Mouse (Mus musculus) heart, embryonic 10.5 days (tissue): ENCODE results near the gene Flywch2. TPM values are rescaled to one million over a fixed set of nuclear protein-coding genes. Genes with fewer than 3 reads are reported as not detected.

Source experiments
- DNase-seq: peaks from one replicate; pipeline ENCODE4 v3.0.0-alpha.2; 2017; ENCODE audit warnings: low spot score
- H3K27ac ChIP-seq: fragments of 300-500 bp; sonication (generic); 2 replicates; pipeline ENCODE4 v1.5.1; 2016; ENCODE audit warnings: mild to moderate bottlenecking
- H3K27me3 ChIP-seq: fragments of 300-500 bp; sonication (generic); 2 replicates; pipeline ENCODE4 v1.6.1; 2016; ENCODE audit warnings: mild to moderate bottlenecking; ENCODE audit not compliant: poor library complexity, insufficient read depth, severe bottlenecking
- H3K36me3 ChIP-seq: fragments of 300-500 bp; sonication (generic); 2 replicates; pipeline ENCODE4 v1.6.1; 2016; ENCODE audit warnings: mild to moderate bottlenecking, moderate library complexity
- H3K4me1 ChIP-seq: fragments of 300-500 bp; sonication (generic); 2 replicates; pipeline ENCODE4 v1.6.1; 2016; ENCODE audit warnings: mild to moderate bottlenecking
- H3K4me3 ChIP-seq: fragments of 300-500 bp; sonication (generic); 2 replicates; pipeline ENCODE4 v1.5.1; 2016; ENCODE audit warnings: mild to moderate bottlenecking, moderate library complexity
- H3K9me3 ChIP-seq: fragments of 300-500 bp; sonication (generic); 2 replicates; pipeline ENCODE4 v1.6.1; 2016; ENCODE audit warnings: mild to moderate bottlenecking, moderate library complexity
- WGBS: fragments of 180-500 bp; shearing (Covaris S2); methylation state at CpG from one replicate; pipeline ENCODE4 v1.1.7; 2016; 5-methylcytosine and 5-hydroxymethylcytosine counted together
- polyA plus RNA-seq: library from polyadenylated mRNA; unstranded; fragments of >200 nt; fragmentation: Nextera tagmentation; extraction: Ambion mirVana; gene quantifications from 2 replicates; pipeline ENCODE4 v1.2.1, GENCODE M21; 2016

The Flywch2 gene
- polyA plus RNA-seq, 1 experiment from 2014 or later: 20.3 TPM

GRCm38 (mm10) chr17:23760231-23760630 lies 25.6 kb downstream of the Flywch2 start:
- no peak overlapping the region for H3K4me3 ChIP-seq
- 91% methylated on average over 9 of the region's 9 CpGs for WGBS
- H3K4me1 ChIP-seq: no peaks in the 10 kb centered on the region
- H3K27ac ChIP-seq: no peak overlapping the region
- no peak for DNase-seq
- H3K27me3 ChIP-seq: no peaks in the 10 kb centered on the region
- H3K36me3 ChIP-seq: peaks cover 88% of the 10 kb centered on the region
- H3K9me3 ChIP-seq: no peaks in the 10 kb centered on the region

GRCm38 (mm10) chr17:23758801-23759200 lies 27.1 kb downstream of the Flywch2 start:
- no peaks in the 10 kb centered on the region for H3K27me3 ChIP-seq
- no peaks in the 10 kb centered on the region for H3K9me3 ChIP-seq
- H3K4me3 ChIP-seq: no peak overlapping the region
- no peaks in the 10 kb centered on the region for H3K4me1 ChIP-seq
- H3K27ac ChIP-seq: no peak overlapping the region
- 81% methylated on average over 8 of the region's 8 CpGs for WGBS
- no peak for DNase-seq
- H3K36me3 ChIP-seq: peaks cover 94% of the 10 kb centered on the region

GRCm38 (mm10) chr17:23757581-23757980 lies 28.3 kb downstream of the Flywch2 start:
- Histone ChIP-seq H3K27ac (no peak overlapping the region), H3K9me3 (no peaks in the 10 kb centered on the region), H3K4me1 (no peaks in the 10 kb centered on the region), H3K27me3 (no peaks in the 10 kb centered on the region), H3K36me3 (peaks cover 97% of the 10 kb centered on the region), H3K4me3 (no peak overlapping the region)
- no peak for DNase-seq
- 92% methylated on average over 9 of the region's 9 CpGs for WGBS

DNA sequence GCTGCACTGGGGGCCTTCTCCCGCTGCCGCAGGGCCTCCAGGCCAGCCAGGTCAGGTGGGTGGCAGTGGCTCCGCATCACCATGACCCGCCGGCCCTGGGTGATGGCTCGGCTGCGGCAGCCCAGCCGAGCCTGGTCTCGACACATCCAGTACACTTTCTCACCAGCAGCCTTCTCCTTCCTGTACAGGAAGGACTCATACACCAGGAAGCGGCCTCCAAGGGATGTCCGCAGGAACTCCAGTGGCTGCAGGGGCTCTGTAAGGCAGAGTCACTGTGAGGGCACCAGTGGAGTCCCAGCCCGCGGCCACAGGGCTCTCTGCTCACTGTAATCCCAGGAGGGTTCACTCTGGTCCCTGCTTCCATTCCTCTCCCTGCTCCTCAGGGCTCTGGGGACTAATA lies 30.2 kb downstream of the Flywch2 start:
- 86% methylated on average over 13 of the region's 13 CpGs for WGBS
- Histone ChIP-seq H3K4me1 (no peaks in the 10 kb centered on the region), H3K27ac (no peak overlapping the region), H3K27me3 (no peaks in the 10 kb centered on the region), H3K9me3 (no peaks in the 10 kb centered on the region), H3K4me3 (no peak overlapping the region), H3K36me3 (peaks cover 93% of the 10 kb centered on the region)
- no peak for DNase-seq

DNA sequence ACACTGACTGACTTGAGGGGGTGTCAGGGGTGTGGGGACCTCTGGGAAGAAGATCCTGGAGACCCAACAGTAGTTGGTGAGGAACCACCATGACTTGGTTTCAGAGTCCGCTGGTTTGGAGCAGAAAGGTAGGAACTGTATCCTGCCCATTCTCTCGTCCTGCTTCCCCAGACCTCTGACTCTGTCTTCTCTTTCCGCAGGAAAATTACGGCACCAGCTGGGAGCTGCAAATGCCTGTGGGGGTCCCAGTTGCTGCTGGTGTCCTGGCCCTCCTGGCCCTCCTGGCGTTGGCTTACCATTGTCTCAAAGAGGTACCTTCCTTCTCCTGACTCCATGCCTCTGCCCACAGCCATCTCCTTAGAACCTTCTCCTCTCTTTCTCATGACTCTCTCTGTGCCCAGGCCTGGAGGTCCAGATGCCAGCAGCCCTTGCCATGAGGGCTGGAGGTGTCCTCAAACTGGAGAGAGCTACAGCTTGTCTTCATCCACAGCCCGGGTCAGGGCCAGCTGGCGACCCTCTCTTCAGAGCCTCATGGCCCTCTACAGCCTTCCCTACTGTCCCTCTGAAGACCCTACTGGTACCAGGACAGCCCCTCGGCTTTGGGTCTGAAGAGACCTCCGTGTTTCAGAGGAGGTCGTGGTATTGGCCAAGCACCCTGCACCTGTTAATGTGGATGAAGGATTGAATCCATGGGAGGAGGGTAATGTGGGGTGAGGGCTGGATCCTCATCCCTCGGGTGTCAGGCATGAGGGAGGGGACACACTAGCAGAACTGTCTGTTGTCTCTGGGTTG lies 36.3 kb downstream of the Flywch2 start:
- peak; percentile 72 for DNase-seq
- H3K9me3 ChIP-seq: no peaks in the 10 kb centered on the region
- H3K4me3 ChIP-seq: peak overlapping the region; percentile 37
- no peak overlapping the region for H3K27ac ChIP-seq
- whole genome bisulfite sequencing: 78% methylated on average over 11 of the region's 11 CpGs
- peaks cover 35% of the 10 kb centered on the region for H3K36me3 ChIP-seq
- peaks cover 19% of the 10 kb centered on the region for H3K4me1 ChIP-seq
- peaks cover 38% of the 10 kb centered on the region for H3K27me3 ChIP-seq

- Histone ChIP-seq H3K36me3 (peaks cover 27% of the 10 kb centered on the region), H3K4me3 (peak overlapping the region; percentile 37), H3K9me3 (no peaks in the 10 kb centered on the region), H3K4me1 (peaks cover 23% of the 10 kb centered on the region), H3K27ac (no peak overlapping the region), H3K27me3 (peaks cover 46% of the 10 kb centered on the region)
- peak; percentile 74 for DNase-seq
- 37% methylated on average over 10 of the region's 10 CpGs for WGBS
Measured at GRCm38 (mm10) chr17:23748631-23749391, 37.1 kb downstream of the Flywch2 start.

DNA sequence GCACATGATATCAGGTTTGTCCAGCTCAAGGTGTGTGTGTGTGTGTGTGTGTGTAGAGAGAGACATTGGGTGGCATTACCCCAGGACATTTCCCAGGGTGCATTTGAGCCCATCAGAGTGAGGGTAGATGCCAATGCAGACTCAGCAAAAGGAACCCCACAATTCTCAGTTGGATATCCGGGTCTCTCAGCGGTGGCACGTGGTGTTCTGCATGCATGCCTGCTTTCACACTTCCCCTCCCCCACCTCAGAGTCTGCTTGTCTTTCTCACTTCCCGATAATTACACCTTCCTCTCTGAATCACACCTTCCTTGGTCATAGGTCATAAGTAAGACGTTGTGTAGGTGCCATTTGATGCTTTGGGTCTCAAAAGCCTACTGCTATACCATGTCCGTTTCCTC lies 37.9 kb downstream of the Flywch2 start:
- H3K27ac ChIP-seq: no peak overlapping the region
- peaks cover 23% of the 10 kb centered on the region for H3K4me1 ChIP-seq
- H3K9me3 ChIP-seq: no peaks in the 10 kb centered on the region
- H3K4me3 ChIP-seq: no peak overlapping the region
- no peak for DNase-seq
- peaks cover 54% of the 10 kb centered on the region for H3K27me3 ChIP-seq
- 23% methylated on average over 6 of the region's 6 CpGs for WGBS
- peaks cover 19% of the 10 kb centered on the region for H3K36me3 ChIP-seq

DNA sequence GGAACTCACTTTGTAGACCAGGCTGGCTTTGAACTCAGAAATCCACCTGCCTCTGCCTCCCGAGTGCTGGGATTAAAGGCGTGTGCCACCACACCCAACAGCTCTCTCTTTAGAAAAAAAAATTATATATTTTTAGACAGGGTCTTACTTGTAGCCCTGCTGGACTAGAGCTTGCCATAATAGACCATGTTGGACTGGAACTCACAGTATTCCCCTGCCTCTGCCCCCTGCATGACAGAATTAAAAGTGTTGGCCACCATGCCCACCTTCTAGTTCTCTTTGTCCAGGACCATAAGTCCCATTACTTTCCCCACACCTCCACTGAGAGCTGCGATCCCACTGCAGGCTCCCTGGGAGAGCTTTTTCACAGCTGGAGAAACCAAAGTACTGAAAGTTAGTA lies 38.4 kb downstream of the Flywch2 start:
- DNase-seq: no peak
- WGBS: 74% methylated on average over 3 of the region's 3 CpGs
- H3K4me3 ChIP-seq: no peak overlapping the region
- no peaks in the 10 kb centered on the region for H3K9me3 ChIP-seq
- no peak overlapping the region for H3K27ac ChIP-seq
- peaks cover 26% of the 10 kb centered on the region for H3K4me1 ChIP-seq
- peaks cover 14% of the 10 kb centered on the region for H3K36me3 ChIP-seq
- peaks cover 59% of the 10 kb centered on the region for H3K27me3 ChIP-seq

- WGBS: 77% methylated on average over 3 of the region's 3 CpGs
- Histone ChIP-seq H3K27ac (no peak overlapping the region), H3K4me3 (no peak overlapping the region), H3K36me3 (peaks cover 7% of the 10 kb centered on the region), H3K27me3 (peaks cover 66% of the 10 kb centered on the region), H3K9me3 (no peaks in the 10 kb centered on the region), H3K4me1 (peaks cover 32% of the 10 kb centered on the region)
- DNase-seq: peak; percentile 70
Measured at GRCm38 (mm10) chr17:23746767-23747166, 39.1 kb downstream of the Flywch2 start.

- 2% methylated on average over 12 of the region's 12 CpGs for WGBS
- peaks cover 2% of the 10 kb centered on the region for H3K36me3 ChIP-seq
- H3K27ac ChIP-seq: no peak overlapping the region
- H3K27me3 ChIP-seq: peaks cover 71% of the 10 kb centered on the region
- peaks cover 32% of the 10 kb centered on the region for H3K4me1 ChIP-seq
- H3K4me3 ChIP-seq: peak overlapping the region; percentile 47
- peak; percentile 72 for DNase-seq
- H3K9me3 ChIP-seq: no peaks in the 10 kb centered on the region
Measured at GRCm38 (mm10) chr17:23746311-23746710, 39.6 kb downstream of the Flywch2 start.

GRCm38 (mm10) chr17:23745301-23746251 lies 40.3 kb downstream of the Flywch2 start, which contains the start of gene Kremen2:
TSS of gene Kremen2 (minus strand) at chr17:23745833.
- Histone ChIP-seq H3K9me3 (no peaks in the 10 kb centered on the region), H3K27me3 (peaks cover 78% of the 10 kb centered on the region), H3K4me3 (peak within 1 kb of the TSS; percentile 47), H3K4me1 (peaks cover 36% of the 10 kb centered on the region), H3K27ac (no peak within 1 kb of the TSS), H3K36me3 (no peaks in the 10 kb centered on the region)
- no peak for DNase-seq
- WGBS: under 1% methylated on average over 44 of the region's 45 CpGs

GRCm38 (mm10) chr17:23744651-23745050 lies 41.2 kb downstream of the Flywch2 start:
- Histone ChIP-seq H3K27ac (no peak overlapping the region), H3K27me3 (peaks cover 81% of the 10 kb centered on the region), H3K4me1 (peaks cover 44% of the 10 kb centered on the region), H3K4me3 (peak overlapping the region; percentile 47), H3K36me3 (no peaks in the 10 kb centered on the region), H3K9me3 (no peaks in the 10 kb centered on the region)
- DNase-seq: peak; percentile 75
- WGBS: 3% methylated on average over 14 of the region's 14 CpGs
